Mouse (Mus musculus) midbrain, embryonic 16.5 days (tissue): Measurements from ENCODE around the gene Jchain. TPM values are rescaled to one million over a fixed set of nuclear protein-coding genes. Genes with fewer than 3 reads are reported as not detected.

Experiments
- ATAC-seq: fragments of 200-750 bp; cut with Nextera tagmentation; 2 replicates; pipeline ENCODE4 v1.8.0; 2017; ENCODE audit warnings: moderate TSS enrichment
- H3K27ac ChIP-seq: fragments of 300-500 bp; sonication (generic); 2 replicates; pipeline ENCODE4 v1.5.1; 2014; ENCODE audit warnings: mild to moderate bottlenecking, low read length, mixed read lengths
- H3K27me3 ChIP-seq: fragments of 300-500 bp; sonication (generic); 2 replicates; pipeline ENCODE4 v1.6.1; 2014; ENCODE audit warnings: low read depth, low read length, mixed read lengths; ENCODE audit not compliant: control insufficient read depth, insufficient read depth
- H3K36me3 ChIP-seq: fragments of 300-500 bp; sonication (generic); 2 replicates; pipeline ENCODE4 v1.6.1; 2014; ENCODE audit warnings: mild to moderate bottlenecking, low read length, moderate library complexity, mixed read lengths; ENCODE audit not compliant: control insufficient read depth, insufficient read depth
- H3K4me1 ChIP-seq: fragments of 300-500 bp; sonication (generic); 2 replicates; pipeline ENCODE4 v1.6.1; 2014; ENCODE audit warnings: mild to moderate bottlenecking, low read length, mixed read lengths; ENCODE audit not compliant: control insufficient read depth, insufficient read depth
- H3K4me2 ChIP-seq: fragments of 300-500 bp; sonication (generic); 2 replicates; pipeline ENCODE4 v1.6.1; 2014; ENCODE audit warnings: mild to moderate bottlenecking, low read length, mixed read lengths
- H3K4me3 ChIP-seq: fragments of 300-500 bp; sonication (generic); 2 replicates; pipeline ENCODE4 v1.5.1; 2014; ENCODE audit warnings: low read depth, mild to moderate bottlenecking, low read length, moderate library complexity, mixed read lengths
- H3K9ac ChIP-seq: fragments of 300-500 bp; sonication (generic); 2 replicates; pipeline ENCODE4 v1.6.1; 2014; ENCODE audit warnings: low read depth, low read length, mixed read lengths
- H3K9me3 ChIP-seq: fragments of 300-500 bp; sonication (generic); replicated peaks from 2 replicates; pipeline ENCODE4 v1.6.1; 2014; ENCODE audit warnings: mild to moderate bottlenecking, low read length, mixed read lengths; ENCODE audit not compliant: control insufficient read depth, poor library complexity, severe bottlenecking
- WGBS: fragments of 180-500 bp; shearing (Covaris S2); extraction: QIAGEN DNeasy Blood & Tissue Kit; methylation state at CpG from one replicate; pipeline ENCODE4 v1.1.7; 2014; 5-methylcytosine and 5-hydroxymethylcytosine counted together
- polyA plus RNA-seq: library from polyadenylated mRNA; unstranded; fragments of >200 nt; fragmentation: Nextera tagmentation; extraction: Ambion mirVana; gene quantifications from 2 replicates; pipeline ENCODE4 v1.2.1, GENCODE M21; 2015

Gene Jchain
- polyA plus RNA-seq, 1 experiment from 2014 or later, result 0.44 TPM

- Histone ChIP-seq H3K4me1 (no peaks in the 10 kb centered on the region), H3K4me3 (no peak overlapping the region), H3K4me2 (no peak overlapping the region), H3K27me3 (no peaks in the 10 kb centered on the region), H3K9ac (no peak overlapping the region), H3K9me3 (no peaks in the 10 kb centered on the region), H3K36me3 (no peaks in the 10 kb centered on the region), H3K27ac (no peak overlapping the region)
- ATAC-seq, result no peak
These were observed 13.2 kb upstream of the Jchain start for GRCm38 (mm10) chr5:88540845-88541244.

DNA sequence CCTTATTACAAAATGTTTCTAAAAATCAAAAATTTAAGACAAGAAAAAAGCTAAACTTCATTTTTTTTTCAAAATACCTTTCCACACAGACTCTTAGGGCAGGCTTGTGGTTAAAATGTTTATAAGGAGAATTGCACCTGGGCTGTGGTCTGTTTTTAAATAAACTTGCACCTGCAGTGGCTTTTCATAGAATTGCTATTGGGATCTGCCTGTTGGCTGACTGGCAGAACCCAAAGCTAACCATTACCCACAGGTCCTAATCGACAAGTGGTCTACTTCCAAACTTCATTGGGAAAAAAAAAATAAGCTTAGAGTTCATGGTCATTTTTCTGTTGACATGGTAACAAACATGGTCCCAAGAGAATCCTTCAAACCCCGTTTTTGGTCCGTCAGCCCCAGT is 7.0 kb upstream of the Jchain start:
- WGBS, result 63% methylated on average over 3 of the region's 3 CpGs
- Histone ChIP-seq H3K4me3 (no peak overlapping the region), H3K4me2 (no peak overlapping the region), H3K36me3 (no peaks in the 10 kb centered on the region), H3K9ac (no peak overlapping the region), H3K9me3 (no peaks in the 10 kb centered on the region), H3K27me3 (no peaks in the 10 kb centered on the region), H3K4me1 (no peaks in the 10 kb centered on the region), H3K27ac (no peak overlapping the region)
- no peak for ATAC-seq

DNA sequence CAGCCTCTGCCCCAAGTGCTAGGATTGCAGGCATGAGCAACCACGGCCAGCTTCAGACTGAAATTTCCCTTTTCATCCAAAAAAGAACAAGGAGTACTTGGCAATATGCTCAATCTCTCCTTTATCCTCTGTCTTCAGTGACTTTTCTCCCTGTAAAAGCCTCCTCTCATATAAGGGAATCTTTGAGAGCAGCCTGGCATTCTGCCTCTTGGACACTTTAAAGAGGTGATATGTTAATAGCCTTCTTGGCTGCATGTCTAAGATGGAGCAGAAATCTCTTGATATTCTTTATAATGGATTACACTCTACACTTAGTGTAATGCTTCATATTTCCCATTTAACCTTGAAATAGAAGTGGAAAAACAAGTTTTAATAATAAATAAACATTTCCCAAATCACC is 3.2 kb upstream of the Jchain start:
- Histone ChIP-seq H3K27ac (no peak overlapping the region), H3K4me2 (no peak overlapping the region), H3K9ac (no peak overlapping the region), H3K9me3 (no peaks in the 10 kb centered on the region), H3K4me1 (no peaks in the 10 kb centered on the region), H3K36me3 (no peaks in the 10 kb centered on the region), H3K27me3 (no peaks in the 10 kb centered on the region), H3K4me3 (no peak overlapping the region)
- WGBS, result 60% methylated on average over 1 of the region's 1 CpGs
- no peak for ATAC-seq

DNA sequence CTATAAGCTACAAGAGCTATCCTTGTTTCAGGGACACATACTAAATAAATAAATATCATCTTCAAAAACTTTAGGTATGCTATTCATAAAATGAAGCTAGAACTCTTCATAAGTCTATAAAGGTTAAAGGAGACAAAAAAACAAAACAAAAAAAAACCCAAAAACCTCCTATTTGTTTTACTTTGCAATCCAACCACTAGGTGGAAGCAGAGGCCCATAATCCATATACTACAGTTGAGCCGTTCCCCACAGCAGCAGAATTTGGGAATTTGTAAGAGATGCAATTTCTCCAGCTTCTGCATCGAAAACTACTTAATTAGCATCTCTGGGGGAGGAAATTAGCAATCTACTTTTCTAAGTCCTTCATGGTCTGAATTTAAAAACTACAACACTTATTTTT is 8.5 kb downstream of the Jchain start:
- H3K4me1 ChIP-seq, result no peaks in the 10 kb centered on the region
- no peaks in the 10 kb centered on the region for H3K9me3 ChIP-seq
- 6% methylated on average over 2 of the region's 2 CpGs for WGBS
- no peaks in the 10 kb centered on the region for H3K27me3 ChIP-seq
- H3K4me2 ChIP-seq, result no peak overlapping the region
- no peak for ATAC-seq
- no peak overlapping the region for H3K4me3 ChIP-seq
- no peaks in the 10 kb centered on the region for H3K36me3 ChIP-seq
- no peak overlapping the region for H3K9ac ChIP-seq
- no peak overlapping the region for H3K27ac ChIP-seq

- H3K4me2 ChIP-seq, result no peak overlapping the region
- no peak overlapping the region for H3K27ac ChIP-seq
- H3K4me1 ChIP-seq, result no peaks in the 10 kb centered on the region
- no peaks in the 10 kb centered on the region for H3K9me3 ChIP-seq
- no peak overlapping the region for H3K9ac ChIP-seq
- H3K36me3 ChIP-seq, result no peaks in the 10 kb centered on the region
- no peaks in the 10 kb centered on the region for H3K27me3 ChIP-seq
- no peak for ATAC-seq
- H3K4me3 ChIP-seq, result no peak overlapping the region
- WGBS, result 78% methylated on average over 1 of the region's 1 CpGs
These were observed 18.7 kb downstream of the Jchain start for GRCm38 (mm10) chr5:88508990-88509389.

DNA sequence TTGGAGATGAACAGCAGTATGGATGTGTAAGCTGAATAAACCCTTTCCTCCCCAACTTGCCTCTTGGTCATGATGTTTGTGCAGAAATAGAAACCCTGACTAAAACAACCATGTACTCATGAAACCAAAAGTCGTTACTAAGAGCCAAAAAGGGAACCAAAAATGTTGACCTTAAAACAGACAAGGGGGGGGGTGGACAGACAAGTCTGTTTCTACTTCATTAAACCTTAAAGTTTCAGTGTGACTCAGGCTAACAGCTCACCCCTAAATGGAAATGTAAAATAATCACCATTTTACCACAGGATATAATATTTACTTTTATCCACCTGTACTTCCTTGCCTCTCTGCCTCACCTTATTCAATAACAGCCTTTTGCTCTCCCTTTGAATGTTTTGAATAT is 19.1 kb downstream of the Jchain start:
- no peaks in the 10 kb centered on the region for H3K36me3 ChIP-seq
- 67% methylated on average over 1 of the region's 1 CpGs for WGBS
- no peaks in the 10 kb centered on the region for H3K27me3 ChIP-seq
- no peak overlapping the region for H3K27ac ChIP-seq
- H3K4me3 ChIP-seq, result no peak overlapping the region
- no peaks in the 10 kb centered on the region for H3K9me3 ChIP-seq
- no peak overlapping the region for H3K4me2 ChIP-seq
- no peaks in the 10 kb centered on the region for H3K4me1 ChIP-seq
- no peak for ATAC-seq
- H3K9ac ChIP-seq, result no peak overlapping the region

DNA sequence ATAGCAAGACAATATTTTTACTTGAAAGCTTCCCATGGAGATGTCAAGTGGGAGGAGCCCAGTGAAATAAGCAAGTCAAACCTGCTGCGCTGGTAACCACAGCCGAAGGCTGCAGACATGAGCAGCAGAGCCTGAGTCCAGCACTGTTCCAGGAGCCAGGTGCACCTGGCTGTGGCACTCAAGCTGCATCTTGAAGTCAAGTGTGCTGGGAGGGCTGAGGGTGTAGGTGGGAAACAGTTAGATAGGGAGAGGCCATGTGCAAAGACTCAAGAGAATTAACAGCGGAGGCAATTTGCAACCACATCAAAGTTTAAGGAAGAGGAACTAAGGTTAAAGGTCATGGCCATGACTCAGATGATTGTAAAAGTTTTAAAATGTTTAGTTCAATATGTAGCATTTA is 27.9 kb downstream of the Jchain start:
- 93% methylated on average over 3 of the region's 3 CpGs for WGBS
- H3K4me2 ChIP-seq, result no peak overlapping the region
- ATAC-seq, result no peak
- no peaks in the 10 kb centered on the region for H3K27me3 ChIP-seq
- no peak overlapping the region for H3K27ac ChIP-seq
- H3K36me3 ChIP-seq, result no peaks in the 10 kb centered on the region
- H3K9ac ChIP-seq, result no peak overlapping the region
- H3K4me1 ChIP-seq, result no peaks in the 10 kb centered on the region
- no peaks in the 10 kb centered on the region for H3K9me3 ChIP-seq
- H3K4me3 ChIP-seq, result no peak overlapping the region

DNA sequence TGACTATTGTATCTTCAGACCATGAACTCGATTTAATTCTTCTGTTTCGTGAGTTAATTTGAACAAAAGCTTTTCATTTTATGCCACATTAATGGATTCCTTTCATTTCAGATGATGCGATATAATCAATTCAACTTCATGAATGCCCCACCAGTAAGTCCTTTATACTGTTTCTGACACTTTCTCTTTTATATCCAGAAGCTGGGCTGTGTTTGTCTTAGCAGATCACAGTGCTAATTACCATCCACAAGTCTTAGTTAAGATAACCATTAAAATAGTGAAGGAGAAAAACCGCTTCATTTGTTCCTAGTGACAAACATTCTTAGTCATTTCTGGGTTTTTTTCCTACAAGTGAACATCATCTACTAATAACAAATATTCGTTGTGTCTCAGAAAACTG is 36.6 kb downstream of the Jchain start:
- no peaks in the 10 kb centered on the region for H3K4me1 ChIP-seq
- no peak overlapping the region for H3K4me3 ChIP-seq
- H3K27ac ChIP-seq, result no peak overlapping the region
- H3K9ac ChIP-seq, result no peak overlapping the region
- no peaks in the 10 kb centered on the region for H3K27me3 ChIP-seq
- H3K36me3 ChIP-seq, result no peaks in the 10 kb centered on the region
- H3K4me2 ChIP-seq, result no peak overlapping the region
- 49% methylated on average over 5 of the region's 5 CpGs for WGBS
- no peak for ATAC-seq
- no peaks in the 10 kb centered on the region for H3K9me3 ChIP-seq

DNA sequence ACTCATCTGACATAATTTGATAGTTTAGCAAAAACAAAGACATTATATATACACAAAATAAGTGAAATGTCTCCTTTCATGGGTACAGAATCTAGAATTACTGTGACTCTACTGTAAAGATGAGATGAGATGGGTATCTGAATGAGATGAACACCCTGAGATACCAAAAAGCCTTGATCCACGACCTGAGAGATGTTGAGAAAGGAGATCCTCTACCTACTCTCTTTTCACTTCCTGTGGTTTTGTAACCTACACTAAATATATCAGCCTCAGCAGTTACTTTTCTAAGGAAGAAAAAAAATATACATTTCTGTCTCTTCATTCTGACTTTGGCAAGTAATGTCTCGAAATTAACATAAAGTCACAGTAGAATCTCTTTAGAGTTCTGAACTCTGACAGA is 38.7 kb downstream of the Jchain start:
- no peak for ATAC-seq
- H3K4me2 ChIP-seq, result no peak overlapping the region
- H3K9ac ChIP-seq, result no peak overlapping the region
- no peaks in the 10 kb centered on the region for H3K36me3 ChIP-seq
- 85% methylated on average over 2 of the region's 2 CpGs for WGBS
- no peak overlapping the region for H3K27ac ChIP-seq
- H3K4me1 ChIP-seq, result no peaks in the 10 kb centered on the region
- no peaks in the 10 kb centered on the region for H3K27me3 ChIP-seq
- H3K4me3 ChIP-seq, result no peak overlapping the region
- H3K9me3 ChIP-seq, result no peaks in the 10 kb centered on the region

DNA sequence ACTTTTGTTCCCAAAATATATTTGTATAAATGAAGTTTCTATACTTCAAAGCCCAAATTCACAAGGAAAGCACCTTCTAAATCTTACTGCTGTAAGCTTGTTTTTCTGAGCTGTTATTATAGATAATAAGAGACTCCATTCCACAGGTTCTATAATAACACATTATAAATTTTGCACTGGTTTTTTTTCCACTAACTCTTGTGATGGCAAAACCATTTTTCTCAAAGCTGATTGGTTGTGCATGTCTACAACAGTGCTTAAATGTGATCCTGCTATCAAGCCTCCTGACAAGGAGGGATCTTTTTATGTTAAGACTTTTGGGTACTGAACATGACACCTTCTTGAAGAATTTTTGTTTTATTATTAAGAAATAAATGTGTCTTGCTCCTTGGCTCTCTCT is 40.0 kb downstream of the Jchain start, which contains the start of gene Enam:
Gene Enam, plus strand, starts transcription at position 301 of the 400 bp plus-strand sequence.
- no peak for ATAC-seq
- Histone ChIP-seq H3K36me3 (no peaks in the 10 kb centered on the region), H3K27me3 (no peaks in the 10 kb centered on the region)

More for the DNA sequence above, 40.0 kb downstream of the Jchain start, which contains the start of gene Enam:
- Histone ChIP-seq H3K4me1 (no peaks in the 10 kb centered on the region), H3K4me2 (no peak within 1 kb of the TSS), H3K27ac (no peak within 1 kb of the TSS), H3K9me3 (no peaks in the 10 kb centered on the region), H3K9ac (no peak within 1 kb of the TSS), H3K4me3 (no peak within 1 kb of the TSS)
